Mouse (Mus musculus) heart, postnatal 14 days (tissue): ENCODE measurements around the gene Pramel6. TPM values are rescaled to one million over a fixed set of nuclear protein-coding genes. Genes with fewer than 3 reads are reported as not detected.
A peak's percentile ranks its signal among the peaks of the same experiment; 100 is the strongest.
"Not testable (repeated sequence)": the region's sequence is repeated elsewhere in the genome, so short reads cannot be mapped to it uniquely, and the experiment has no call there.

Experiments
- DNase-seq, 2 experiments: peaks; one replicate each; pipeline ENCODE4 v3.0.0; 2021 to 2022
- intact Hi-C: fragments of 180-260 bp; cut with DNase I; formaldehyde crosslinking; loops from one replicate; pipeline ENCODE4 v1.15.1; 2025
- long read RNA-seq, 2 experiments: library from polyadenylated mRNA; stranded (forward); transcript quantifications; one replicate each; pipeline ENCODE4 v2.0.0; 2021
- total RNA-seq, 2 experiments: library from RNA; stranded (reverse); gene quantifications; 2 replicates each; pipeline ENCODE4 v1.2.3; 2021

The Pramel6 gene
- total RNA-seq: not detected
- long read RNA-seq, experiment 1: 0 reads
- long read RNA-seq, experiment 2: 0 reads

- DNase-seq: no peak
- intact Hi-C loops: no loop called here
These were observed at the start of gene Pramel6 for GRCm38 (mm10) chr2:87506265-87506664. Gene Pramel6, plus strand, starts transcription at chr2:87506565.

- intact Hi-C loops: no loop called here
- no peak for DNase-seq
These were observed 44.6 kb upstream of the Pramel6 start for GRCm38 (mm10) chr2:87461769-87462168.

GRCm38 (mm10) chr2:87480207-87480606 lies 26.2 kb upstream of the Pramel6 start:
- no peak for DNase-seq
- intact Hi-C loops: no loop called here

GRCm38 (mm10) chr2:87481158-87481557 lies 25.2 kb upstream of the Pramel6 start:
- intact Hi-C loops: no loop called here

GRCm38 (mm10) chr2:87482276-87482675 lies 24.1 kb upstream of the Pramel6 start:
- DNase-seq: no peak
- intact Hi-C loops: no loop called here

More at GRCm38 (mm10) chr2:87481158-87481557, 25.2 kb upstream of the Pramel6 start:
- DNase-seq: no peak

- DNase-seq, intact Hi-C loops: not testable (repeated sequence)
These were observed 9.4 kb upstream of the Pramel6 start, which contains the start of gene Pramel7 for GRCm38 (mm10) chr2:87496993-87497392. Gene Pramel7, minus strand, starts transcription at chr2:87497093.

- DNase-seq: no peak
- intact Hi-C loops: no loop called here
These were observed 8.7 kb downstream of the Pramel6 start for GRCm38 (mm10) chr2:87515046-87515445.

GRCm38 (mm10) chr2:87515457-87516060 lies 9.2 kb downstream of the Pramel6 start:
- intact Hi-C loops: no loop called here
- DNase-seq: no peak

GRCm38 (mm10) chr2:87516581-87516980 lies 10.2 kb downstream of the Pramel6 start:
- no peak for DNase-seq
- intact Hi-C loops: no loop called here

GRCm38 (mm10) chr2:87520651-87521050 lies 14.3 kb downstream of the Pramel6 start:
- DNase-seq: peak; percentile 44 to 58
- intact Hi-C loops: no loop called here

- DNase-seq, intact Hi-C loops: not testable (repeated sequence)
These were observed 19.7 kb downstream of the Pramel6 start for GRCm38 (mm10) chr2:87525899-87526616.

GRCm38 (mm10) chr2:87531496-87531895 lies 25.1 kb downstream of the Pramel6 start, which contains the start of gene Olfr153:
Gene Olfr153, plus strand, starts transcription at chr2:87531796.
- intact Hi-C loops: no loop called here
- DNase-seq: no peak

GRCm38 (mm10) chr2:87534826-87535225 lies 28.5 kb downstream of the Pramel6 start:
- DNase-seq: no peak
- intact Hi-C loops: no loop called here

- no peak for DNase-seq
- intact Hi-C loops: no loop called here
These were observed 39.1 kb downstream of the Pramel6 start, which contains the start of gene Olfr1128 for GRCm38 (mm10) chr2:87545442-87545841. Gene Olfr1128, minus strand, starts transcription at chr2:87545542.

Other genes with a start within 250 kb of the Pramel6 start
- not detected for gene Olfr1116, start 239.0 kb upstream of the Pramel6 start, total RNA-seq
- gene Olfr1118, start 199.0 kb upstream of the Pramel6 start, total RNA-seq: not detected
- gene Olfr1120, start 151.8 kb upstream of the Pramel6 start, total RNA-seq: not detected
- not detected for gene Olfr1121, start 136.7 kb upstream of the Pramel6 start, total RNA-seq
- not detected for gene Olfr1122, start 120.7 kb upstream of the Pramel6 start, total RNA-seq
- gene Olfr1123, start 89.9 kb upstream of the Pramel6 start, total RNA-seq: not detected
- gene Olfr1124, start 76.3 kb upstream of the Pramel6 start, total RNA-seq: not detected
- gene Olfr1126, start 52.6 kb upstream of the Pramel6 start, total RNA-seq: not detected
- gene Pramel7, start 9.5 kb upstream of the Pramel6 start, total RNA-seq: not detected
- gene Olfr153, start 25.2 kb downstream of the Pramel6 start, total RNA-seq: not detected
- gene Olfr1128, start 39.0 kb downstream of the Pramel6 start, total RNA-seq: not detected
- not detected for gene Olfr1129, start 67.3 kb downstream of the Pramel6 start, total RNA-seq
- gene Olfr1130, start 99.6 kb downstream of the Pramel6 start, total RNA-seq: not detected
- gene Olfr1131, start 120.5 kb downstream of the Pramel6 start, total RNA-seq: not detected
- not detected for gene Olfr1132, start 131.0 kb downstream of the Pramel6 start, total RNA-seq
- not detected for gene Olfr1133, start 140.8 kb downstream of the Pramel6 start, total RNA-seq
- gene Olfr1134, start 151.9 kb downstream of the Pramel6 start, total RNA-seq: not detected
- not detected for gene Olfr1135, start 167.1 kb downstream of the Pramel6 start, total RNA-seq
- gene Olfr1136, start 187.4 kb downstream of the Pramel6 start, total RNA-seq: not detected
- not detected for gene Olfr1137, start 206.6 kb downstream of the Pramel6 start, total RNA-seq
- gene Olfr1138, start 233.4 kb downstream of the Pramel6 start, total RNA-seq: not detected
- not detected for gene Olfr1140, start 237.2 kb downstream of the Pramel6 start, total RNA-seq
- not detected for gene Olfr1141, start 247.4 kb downstream of the Pramel6 start, total RNA-seq